Mouse (Mus musculus) midbrain, embryonic 10.5 days (tissue): ENCODE results near the gene Zfp335. TPM values are rescaled to one million over a fixed set of nuclear protein-coding genes. Genes with fewer than 3 reads are reported as not detected.

Experiments used
- DNase-seq: peaks from one replicate; pipeline ENCODE4 v3.0.0-alpha.2; 2017; ENCODE audit warnings: low spot score
- H3K27ac ChIP-seq: fragments of 300-500 bp; sonication (generic); replicated peaks from 2 replicates; pipeline ENCODE4 v1.5.1; 2016; ENCODE audit warnings: mild to moderate bottlenecking
- H3K27me3 ChIP-seq: fragments of 300-500 bp; sonication (generic); 2 replicates; pipeline ENCODE4 v1.6.1; 2016; ENCODE audit warnings: low read depth, mild to moderate bottlenecking; ENCODE audit not compliant: poor library complexity, severe bottlenecking
- H3K36me3 ChIP-seq: fragments of 300-500 bp; sonication (generic); 2 replicates; pipeline ENCODE4 v1.6.1; 2016; ENCODE audit warnings: mild to moderate bottlenecking, moderate library complexity
- H3K4me1 ChIP-seq: fragments of 300-500 bp; sonication (generic); 2 replicates; pipeline ENCODE4 v1.6.1; 2016
- H3K4me3 ChIP-seq: fragments of 300-500 bp; sonication (generic); 2 replicates; pipeline ENCODE4 v1.5.1; 2016; ENCODE audit warnings: mild to moderate bottlenecking, moderate library complexity
- H3K9me3 ChIP-seq: fragments of 300-500 bp; sonication (generic); replicated peaks from 2 replicates; pipeline ENCODE4 v1.6.1; 2016; ENCODE audit warnings: mild to moderate bottlenecking
- WGBS: fragments of 180-500 bp; shearing (Covaris S2); methylation state at CpG from one replicate; pipeline ENCODE4 v1.1.7; 2016; 5-methylcytosine and 5-hydroxymethylcytosine counted together
- polyA plus RNA-seq: library from polyadenylated mRNA; unstranded; fragments of >200 nt; fragmentation: Nextera tagmentation; extraction: Ambion mirVana; gene quantifications from 2 replicates; pipeline ENCODE4 v1.2.1, GENCODE M21; 2016

The Zfp335 gene
- polyA plus RNA-seq, 1 experiment from 2014 or later, result 14.1 TPM

DNA sequence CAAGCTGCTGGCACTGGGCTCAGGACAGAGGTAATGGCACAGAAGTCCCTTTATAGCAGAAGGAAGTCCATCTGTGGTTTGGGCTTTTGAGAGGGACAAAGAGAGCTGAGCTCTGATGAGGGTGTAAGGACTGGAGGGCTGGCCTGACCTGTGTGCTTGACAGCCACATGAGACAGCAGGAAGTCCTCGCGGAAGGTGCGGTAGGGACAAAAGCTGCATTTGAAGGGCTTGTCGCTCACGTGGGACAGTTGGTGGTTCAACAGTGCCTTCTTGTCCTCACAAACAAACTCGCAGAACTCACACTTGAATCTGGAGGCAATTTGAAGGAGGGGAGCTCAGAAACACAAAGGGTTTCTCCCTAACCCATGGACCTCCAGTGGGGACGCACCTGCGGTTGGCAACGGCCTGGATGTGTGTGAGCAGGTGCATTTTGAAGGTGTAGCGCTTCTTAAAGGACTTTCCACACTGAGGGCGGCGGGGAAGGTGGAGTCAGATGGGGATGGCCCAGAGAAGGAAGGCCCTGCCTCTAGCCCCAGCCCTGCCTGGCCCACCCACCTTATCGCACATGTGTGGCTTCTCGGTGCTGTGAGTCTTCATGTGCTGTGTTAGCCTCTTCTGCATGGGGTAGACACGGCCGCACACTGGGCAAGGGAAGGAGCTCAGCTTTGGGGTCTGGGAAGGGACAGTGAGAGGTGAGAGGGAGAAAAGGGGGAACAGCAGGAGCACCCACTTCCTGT, 11.7 kb downstream of the Zfp335 start:
- no peak for DNase-seq
- Histone ChIP-seq H3K27me3 (no peaks in the 10 kb centered on the region), H3K27ac (no peak overlapping the region), H3K4me3 (no peak overlapping the region), H3K4me1 (peaks cover 8% of the 10 kb centered on the region; the same call in 1 of the 2 replicates), H3K9me3 (no peaks in the 10 kb centered on the region; the same call in 1 of the 2 replicates), H3K36me3 (peaks cover 100% of the 10 kb centered on the region)
- 95% methylated on average over 16 of the region's 16 CpGs for whole genome bisulfite sequencing

- Histone ChIP-seq H3K27ac (no peak overlapping the region), H3K36me3 (peaks cover 100% of the 10 kb centered on the region), H3K9me3 (no peaks in the 10 kb centered on the region; the same call in 1 of the 2 replicates), H3K4me3 (no peak overlapping the region), H3K27me3 (no peaks in the 10 kb centered on the region), H3K4me1 (peaks cover 8% of the 10 kb centered on the region; the same call in 1 of the 2 replicates)
- 93% methylated on average over 15 of the region's 15 CpGs for WGBS
- DNase-seq, result no peak
Observed at GRCm38 (mm10) chr2:164899034-164899433, 12.5 kb downstream of the Zfp335 start.

- WGBS, result 92% methylated on average over 7 of the region's 7 CpGs
- Histone ChIP-seq H3K4me1 (peaks cover 7% of the 10 kb centered on the region; the same call in 1 of the 2 replicates), H3K9me3 (no peaks in the 10 kb centered on the region; the same call in 1 of the 2 replicates), H3K36me3 (peaks cover 100% of the 10 kb centered on the region), H3K27ac (no peak overlapping the region), H3K4me3 (no peak overlapping the region), H3K27me3 (no peaks in the 10 kb centered on the region)
- no peak for DNase-seq
Observed at GRCm38 (mm10) chr2:164898008-164898407, 13.5 kb downstream of the Zfp335 start.

DNA sequence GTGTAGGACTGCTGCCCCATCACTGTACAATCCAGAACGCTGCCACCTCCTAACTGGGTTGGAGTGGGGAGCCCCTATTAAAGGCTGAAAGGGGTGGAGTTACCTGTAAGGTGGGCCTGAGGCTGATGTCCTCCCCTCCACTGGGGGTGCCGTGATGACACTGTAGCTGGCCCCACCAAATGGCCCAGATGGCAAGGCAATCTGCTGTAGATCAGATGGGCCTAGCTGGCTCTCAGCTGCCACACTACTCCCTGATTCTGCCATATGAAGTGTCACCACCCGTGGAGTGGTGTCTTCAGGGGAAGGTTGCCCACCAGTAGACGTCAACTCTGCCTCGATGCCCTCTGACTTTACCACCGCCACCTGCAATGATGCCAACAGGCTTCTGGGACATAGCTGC, 15.7 kb downstream of the Zfp335 start:
- no peak overlapping the region for H3K4me3 ChIP-seq
- H3K9me3 ChIP-seq, result no peaks in the 10 kb centered on the region; the same call in 1 of the 2 replicates
- DNase-seq, result no peak
- WGBS, result 97% methylated on average over 6 of the region's 6 CpGs
- H3K4me1 ChIP-seq, result no peaks in the 10 kb centered on the region
- H3K36me3 ChIP-seq, result peaks cover 100% of the 10 kb centered on the region
- H3K27ac ChIP-seq, result no peak overlapping the region
- no peaks in the 10 kb centered on the region for H3K27me3 ChIP-seq

DNA sequence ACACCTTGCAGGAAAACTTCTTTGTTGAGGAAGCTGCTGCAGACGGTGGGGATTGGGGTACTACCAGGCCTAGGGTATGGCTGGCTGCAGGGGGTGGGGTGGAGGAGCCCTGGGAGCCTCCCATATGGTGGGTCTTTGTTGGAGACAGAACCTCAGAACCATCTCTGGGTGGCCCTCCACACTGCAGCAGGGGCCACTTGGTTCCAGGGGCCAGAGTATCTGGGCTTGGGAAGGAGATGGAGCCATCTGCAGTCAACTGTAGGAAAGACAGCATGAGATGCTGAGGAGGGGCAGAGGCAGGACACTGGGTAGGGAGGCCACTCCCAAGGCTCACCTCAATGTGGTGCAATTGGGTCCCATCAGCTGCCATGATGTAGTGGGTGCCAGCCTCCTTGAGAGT, 16.9 kb downstream of the Zfp335 start:
- Histone ChIP-seq H3K4me1 (no peaks in the 10 kb centered on the region), H3K36me3 (peaks cover 100% of the 10 kb centered on the region), H3K4me3 (no peak overlapping the region), H3K9me3 (no peaks in the 10 kb centered on the region; the same call in 1 of the 2 replicates), H3K27me3 (no peaks in the 10 kb centered on the region), H3K27ac (no peak overlapping the region)
- no peak for DNase-seq
- 83% methylated on average over 1 of the region's 1 CpGs for WGBS

DNA sequence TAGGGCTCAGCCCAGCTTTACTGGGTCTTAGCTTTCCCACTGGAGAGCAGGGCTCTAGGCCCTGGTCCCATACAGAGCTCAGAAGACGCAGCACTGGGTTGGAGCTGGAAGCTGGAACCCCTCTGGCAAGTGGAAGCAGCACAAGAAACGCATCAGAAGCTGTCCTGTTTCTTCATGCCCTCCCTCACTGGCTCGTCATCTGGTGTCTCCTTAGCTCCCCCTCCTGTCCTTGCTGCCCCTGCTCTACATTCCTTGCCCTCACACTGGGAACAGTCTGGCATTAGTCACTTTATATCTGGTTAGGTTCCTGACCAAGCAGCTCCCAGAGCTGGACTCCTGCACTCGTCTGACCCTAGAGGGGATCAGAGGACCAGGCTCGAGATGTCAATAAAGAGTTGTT, 17.5 kb downstream of the Zfp335 start:
- Histone ChIP-seq H3K27me3 (no peaks in the 10 kb centered on the region), H3K4me3 (no peak overlapping the region), H3K9me3 (no peaks in the 10 kb centered on the region; the same call in 1 of the 2 replicates), H3K27ac (no peak overlapping the region), H3K36me3 (peaks cover 100% of the 10 kb centered on the region), H3K4me1 (no peaks in the 10 kb centered on the region)
- DNase-seq, result no peak
- 74% methylated on average over 5 of the region's 5 CpGs for WGBS

GRCm38 (mm10) chr2:164892696-164893216, 18.8 kb downstream of the Zfp335 start:
- no peaks in the 10 kb centered on the region for H3K27me3 ChIP-seq
- no peak overlapping the region for H3K27ac ChIP-seq
- H3K36me3 ChIP-seq, result peaks cover 100% of the 10 kb centered on the region
- 93% methylated on average over 6 of the region's 6 CpGs for WGBS
- DNase-seq, result no peak
- H3K4me1 ChIP-seq, result no peaks in the 10 kb centered on the region
- H3K9me3 ChIP-seq, result no peaks in the 10 kb centered on the region; the same call in 1 of the 2 replicates
- H3K4me3 ChIP-seq, result no peak overlapping the region

GRCm38 (mm10) chr2:164891908-164892695, 19.5 kb downstream of the Zfp335 start:
- no peak for DNase-seq
- Histone ChIP-seq H3K4me1 (no peaks in the 10 kb centered on the region), H3K27me3 (no peaks in the 10 kb centered on the region), H3K9me3 (no peaks in the 10 kb centered on the region; the same call in 1 of the 2 replicates), H3K36me3 (peaks cover 100% of the 10 kb centered on the region), H3K4me3 (no peak overlapping the region), H3K27ac (no peak overlapping the region)
- WGBS, result 93% methylated on average over 15 of the region's 15 CpGs

DNA sequence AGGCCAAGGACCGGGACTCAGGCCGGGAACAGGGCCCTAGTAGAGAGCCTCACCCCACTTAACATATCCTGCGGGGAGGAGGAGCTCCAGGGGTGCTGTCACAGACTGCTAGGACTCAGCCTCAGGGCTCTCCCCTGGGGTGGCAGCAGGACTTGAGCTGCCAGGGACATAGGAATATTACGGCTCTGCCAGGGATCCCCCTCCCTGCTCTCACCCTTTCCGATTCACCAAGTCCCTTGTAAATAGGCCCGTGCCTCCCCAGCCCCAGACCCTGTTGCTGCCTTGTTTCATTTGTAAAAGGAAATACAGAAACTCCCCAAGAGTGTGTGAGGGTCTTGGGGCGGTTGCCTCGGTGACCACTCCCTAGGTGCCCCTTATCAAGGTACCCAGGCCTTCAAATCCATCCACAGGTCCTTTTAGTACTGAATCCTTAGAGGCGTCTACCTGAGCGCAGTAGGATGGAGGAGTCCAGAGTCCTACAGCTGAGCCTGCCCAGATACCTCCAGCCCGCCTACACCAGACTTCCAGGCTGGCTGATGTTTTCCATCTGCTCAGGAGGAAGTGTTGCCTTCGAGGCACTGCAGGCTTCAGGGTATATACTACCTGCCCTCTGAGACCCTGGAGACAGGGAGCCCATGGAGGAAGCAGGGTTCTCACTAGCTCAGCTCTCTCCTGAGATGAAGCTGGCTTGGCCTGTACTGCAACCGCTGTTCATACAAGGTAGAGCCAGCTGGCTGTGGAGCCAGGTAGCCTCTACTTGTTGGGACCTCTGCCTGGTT, 20.3 kb downstream of the Zfp335 start:
- H3K4me1 ChIP-seq, result no peaks in the 10 kb centered on the region
- H3K27ac ChIP-seq, result no peak overlapping the region
- H3K36me3 ChIP-seq, result peaks cover 100% of the 10 kb centered on the region
- H3K9me3 ChIP-seq, result no peaks in the 10 kb centered on the region; the same call in 1 of the 2 replicates
- H3K4me3 ChIP-seq, result no peak overlapping the region
- 87% methylated on average over 13 of the region's 13 CpGs for WGBS
- no peaks in the 10 kb centered on the region for H3K27me3 ChIP-seq
- DNase-seq, result no peak

GRCm38 (mm10) chr2:164890411-164891049, 21.0 kb downstream of the Zfp335 start:
- no peak overlapping the region for H3K4me3 ChIP-seq
- H3K36me3 ChIP-seq, result peaks cover 100% of the 10 kb centered on the region
- H3K4me1 ChIP-seq, result no peaks in the 10 kb centered on the region
- 92% methylated on average over 24 of the region's 24 CpGs for WGBS
- H3K27me3 ChIP-seq, result no peaks in the 10 kb centered on the region
- no peak overlapping the region for H3K27ac ChIP-seq
- DNase-seq, result no peak
- no peaks in the 10 kb centered on the region; the same call in 1 of the 2 replicates for H3K9me3 ChIP-seq

- H3K4me3 ChIP-seq, result no peak overlapping the region
- WGBS, result 94% methylated on average over 2 of the region's 2 CpGs
- H3K4me1 ChIP-seq, result no peaks in the 10 kb centered on the region
- no peak for DNase-seq
- no peaks in the 10 kb centered on the region for H3K9me3 ChIP-seq
- no peaks in the 10 kb centered on the region for H3K27me3 ChIP-seq
- H3K27ac ChIP-seq, result no peak overlapping the region
- peaks cover 100% of the 10 kb centered on the region for H3K36me3 ChIP-seq
Observed at GRCm38 (mm10) chr2:164889960-164890359, 21.6 kb downstream of the Zfp335 start.

GRCm38 (mm10) chr2:164888996-164889395, 22.6 kb downstream of the Zfp335 start:
- DNase-seq, result no peak
- Histone ChIP-seq H3K4me1 (no peaks in the 10 kb centered on the region), H3K36me3 (peaks cover 100% of the 10 kb centered on the region), H3K9me3 (no peaks in the 10 kb centered on the region), H3K4me3 (no peak overlapping the region), H3K27ac (no peak overlapping the region), H3K27me3 (no peaks in the 10 kb centered on the region)
- WGBS, result 91% methylated on average over 12 of the region's 12 CpGs
